Mouse (Mus musculus) ovary, adult 18-20 months (tissue): ENCODE data around the gene Gpat3.

Source experiments
- DNase-seq: peaks from one replicate; pipeline ENCODE4 v3.0.0; 2022; ENCODE audit warnings: low spot score, mixed read lengths

The Gpat3 gene

DNA sequence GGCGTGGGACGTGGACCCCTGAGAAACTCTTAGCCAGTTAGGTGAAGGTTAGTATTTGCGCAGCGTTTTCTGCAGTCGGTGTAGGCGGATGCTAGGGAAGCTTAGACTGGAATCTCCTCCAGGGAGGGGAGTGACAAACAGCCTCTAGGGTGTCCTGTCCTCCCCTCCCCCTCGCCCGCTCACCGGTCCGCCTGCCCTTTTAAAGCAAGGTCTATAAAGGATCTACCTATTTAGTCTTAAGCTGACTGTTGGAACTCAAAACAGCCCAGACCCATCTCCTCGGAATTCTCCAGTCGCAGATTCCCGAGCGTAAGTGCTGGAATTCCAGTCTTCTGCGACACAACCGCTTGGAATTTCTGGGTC is at the start of gene Gpat3:
TSS of gene Gpat3 (plus strand) at position 229 of the 363 bp plus-strand sequence.
- peak; percentile 5 for DNase-seq

DNA sequence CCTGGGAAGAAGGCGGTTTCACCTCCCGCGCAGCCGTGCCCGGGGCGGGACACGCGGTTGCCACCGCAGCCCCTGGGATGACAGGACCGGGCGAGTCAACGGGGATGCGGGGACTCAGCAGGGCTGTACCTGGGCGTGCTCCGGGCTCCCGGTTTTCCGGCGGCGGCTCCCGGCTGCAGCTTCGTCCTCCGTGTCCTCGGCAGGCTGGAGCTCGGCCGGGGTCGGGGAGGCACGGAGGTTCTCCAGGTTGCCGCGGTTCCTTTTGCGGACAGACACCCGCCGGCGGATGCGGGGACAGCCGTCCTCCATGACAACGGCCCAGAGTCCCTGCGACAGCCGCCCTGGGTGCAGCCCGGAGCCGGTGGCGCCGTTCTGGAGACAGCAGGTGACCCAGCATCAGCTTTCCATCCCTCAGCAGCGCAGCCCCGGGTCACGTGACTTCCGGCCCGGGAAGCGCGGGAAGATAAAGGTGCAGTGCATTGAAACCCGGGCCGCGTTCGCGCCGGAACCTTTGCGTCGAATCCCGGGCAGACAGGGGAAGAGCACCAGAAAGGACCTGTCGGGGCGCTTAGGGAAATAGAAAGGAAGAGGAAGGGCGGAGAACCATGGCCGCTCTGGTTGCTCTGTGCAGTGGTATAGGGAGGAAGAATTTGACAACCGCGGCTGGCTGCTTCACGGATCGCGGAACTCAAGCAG is 47.2 kb upstream of the Gpat3 start, which contains the start of the genes Helq and Mrps18c:
TSS of gene Helq (minus strand) at position 434 of the 696 bp plus-strand sequence.
TSS of gene Mrps18c (plus strand) at position 463 of the 696 bp plus-strand sequence.
- peak; percentile 84 for DNase-seq

DNA sequence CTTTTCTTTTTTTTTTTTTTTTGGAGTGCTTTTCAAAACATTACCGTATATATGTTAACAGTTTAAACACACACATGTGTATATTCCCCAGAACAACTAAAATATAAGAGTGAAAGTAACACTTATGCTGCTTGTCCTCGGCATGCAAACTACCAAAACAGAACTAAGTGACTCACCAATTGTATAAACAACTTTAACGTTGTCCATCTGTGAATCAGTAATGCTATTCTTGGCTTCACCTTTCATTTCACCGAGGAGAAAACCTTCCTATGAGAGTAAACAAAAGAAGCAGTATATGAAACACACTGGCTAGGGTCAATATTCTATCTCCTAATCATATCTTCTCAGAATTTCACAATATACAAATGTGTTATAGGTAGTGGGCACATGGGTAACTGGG is 27.2 kb upstream of the Gpat3 start:
- no peak for DNase-seq

DNA sequence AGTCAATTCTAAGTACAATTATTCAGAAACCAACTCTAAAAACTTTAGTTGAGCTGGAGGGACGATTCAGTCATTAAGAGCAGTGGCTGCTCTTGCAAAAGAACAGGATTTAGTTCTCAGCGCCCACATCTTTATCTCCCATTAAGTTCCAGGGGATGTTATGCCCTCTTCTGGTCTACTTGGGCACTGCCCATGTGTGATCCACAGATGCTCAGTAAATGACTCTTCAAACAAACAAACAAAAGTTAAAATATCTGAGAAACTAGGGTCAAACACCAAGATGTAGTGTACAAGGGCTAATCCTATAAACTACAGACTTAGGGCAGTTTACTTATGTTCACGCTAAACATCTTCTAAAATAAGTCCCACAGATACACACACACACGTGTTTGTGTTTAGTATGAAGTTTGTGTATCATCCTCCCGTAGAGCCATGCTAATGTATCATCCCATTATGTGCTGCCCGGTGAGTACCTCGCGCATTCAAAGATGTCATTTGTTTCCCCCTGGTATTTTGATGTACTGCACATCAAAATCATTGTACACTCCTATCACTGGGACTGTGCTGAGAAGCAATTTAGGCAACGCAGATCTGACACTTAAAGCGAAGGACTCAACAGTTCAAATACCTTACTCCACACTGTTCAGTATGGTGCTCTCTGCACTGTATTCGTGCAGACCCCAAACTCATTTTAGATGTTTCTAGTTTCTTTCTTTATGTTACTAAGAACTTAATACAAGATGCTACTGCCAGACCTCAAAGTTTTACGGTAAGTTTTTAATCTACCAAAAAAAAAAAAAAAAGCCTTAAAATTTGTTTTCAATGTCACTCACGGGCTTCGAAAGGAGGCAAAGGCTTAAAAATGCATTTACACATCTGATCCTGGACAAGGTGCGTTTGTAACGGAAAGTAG is 25.7 kb upstream of the Gpat3 start:
- DNase-seq: no peak

DNA sequence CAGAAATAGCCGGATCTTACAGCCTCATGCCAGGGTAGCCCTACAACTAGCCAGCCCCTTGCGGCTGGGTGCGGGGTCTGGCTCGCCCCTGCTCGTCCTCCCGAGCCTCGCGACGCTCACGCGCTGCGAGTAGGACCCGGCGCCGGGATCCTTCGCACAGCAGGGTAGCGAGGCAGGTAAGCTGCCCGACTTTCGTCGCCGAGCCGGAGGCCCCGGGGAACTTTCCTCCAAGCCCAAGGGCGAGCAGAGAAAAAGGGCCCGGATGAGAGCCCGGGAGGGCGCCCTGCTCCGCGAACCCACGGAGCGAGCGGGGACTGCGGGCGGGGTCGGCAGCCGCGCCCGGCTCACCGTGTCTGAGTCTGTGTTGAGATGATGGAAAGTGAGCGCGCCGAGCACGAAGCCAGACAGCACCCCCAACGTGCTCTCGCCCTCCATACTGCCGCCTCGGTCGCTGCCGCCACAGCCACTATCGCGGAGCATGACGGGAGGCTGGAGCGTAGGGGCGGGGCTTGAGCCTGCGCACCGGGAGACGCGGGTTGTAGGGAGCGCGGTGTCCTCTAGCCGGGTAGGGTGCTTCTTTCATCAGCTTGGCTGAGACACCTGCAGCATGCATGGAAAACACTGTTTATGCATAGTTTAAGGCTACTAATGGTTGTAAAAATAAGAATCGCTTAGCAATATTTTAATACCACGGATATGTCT is 24.9 kb upstream of the Gpat3 start, which contains the start of gene Abraxas1:
TSS of gene Abraxas1 (minus strand) at position 483 of the 702 bp plus-strand sequence.
- peak; percentile 76 for DNase-seq

DNA sequence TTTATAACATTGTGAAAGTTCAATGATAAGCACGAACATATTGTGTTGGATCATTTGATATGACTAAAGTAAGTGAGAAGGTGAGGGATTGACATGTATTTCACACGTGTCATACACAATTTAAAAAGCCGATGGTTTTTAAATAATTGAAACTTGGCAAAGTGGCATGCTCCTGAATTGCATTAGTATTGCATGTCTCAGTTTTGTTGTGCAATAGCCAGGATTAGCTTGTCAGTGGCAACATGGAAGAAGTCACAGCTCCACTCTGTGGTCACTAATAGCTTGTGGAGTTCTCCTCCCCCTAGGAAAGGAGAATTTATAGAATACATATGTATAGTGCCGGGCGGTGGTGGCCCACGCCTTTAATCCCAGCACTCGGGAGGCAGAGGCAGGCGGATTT is 24.1 kb upstream of the Gpat3 start:
- DNase-seq: no peak

DNA sequence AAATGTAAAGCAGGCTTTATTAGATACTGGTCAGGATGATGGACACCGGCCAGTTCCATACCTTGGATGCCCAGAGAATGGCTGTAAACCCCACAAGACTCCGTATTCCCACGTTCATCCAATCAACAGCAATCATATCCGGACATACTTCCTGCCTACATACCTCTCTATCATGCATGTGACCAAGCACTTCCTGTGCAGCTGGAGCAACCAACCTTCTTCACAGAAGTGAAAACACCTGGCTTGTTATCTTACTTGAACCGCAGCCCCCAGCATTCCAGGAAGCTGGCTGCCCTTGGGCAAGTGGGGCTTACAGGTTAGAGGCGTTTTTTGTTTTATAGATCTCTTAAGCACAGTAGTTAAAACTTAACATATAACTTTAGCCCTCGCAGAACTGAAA is 22.7 kb upstream of the Gpat3 start:
- DNase-seq: no peak

DNA sequence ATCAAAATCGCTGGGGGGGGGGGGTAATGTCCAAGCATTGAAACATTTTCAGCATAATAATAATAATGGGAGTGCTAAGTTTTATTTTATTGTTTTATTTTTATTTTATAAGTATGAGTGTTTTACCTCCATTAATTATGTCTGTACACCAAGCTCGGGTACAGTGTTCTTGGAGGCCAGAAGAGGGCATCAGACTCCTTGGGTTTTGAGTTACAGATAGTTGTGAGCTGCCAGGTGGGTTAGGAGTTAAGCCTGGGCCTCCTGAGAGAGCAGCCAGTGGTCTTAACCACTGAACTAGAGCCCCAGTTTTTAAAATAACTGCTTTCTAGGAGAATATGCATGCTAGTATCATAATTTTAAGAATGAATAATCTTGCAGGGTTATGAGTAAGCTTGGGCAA is 19.5 kb upstream of the Gpat3 start:
- no peak for DNase-seq

DNA sequence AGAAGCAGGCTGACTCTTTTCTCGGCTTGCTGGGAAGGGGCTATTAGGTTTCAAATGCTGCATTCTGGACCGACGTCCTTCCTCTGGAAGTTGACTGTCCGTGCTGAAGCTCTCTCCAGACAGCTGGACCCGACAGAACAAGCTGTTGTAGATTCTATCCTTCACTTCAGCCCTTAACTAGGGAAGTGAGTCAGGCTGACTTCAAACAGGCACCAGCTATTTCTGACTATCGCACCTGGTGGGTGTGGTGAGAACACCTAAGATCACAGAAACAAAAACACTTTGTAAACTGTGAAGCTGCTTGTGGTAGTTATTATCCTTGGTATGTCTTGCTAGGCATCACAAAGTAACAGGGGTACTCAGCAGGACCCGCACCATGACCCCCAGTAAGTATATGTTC is 19.0 kb upstream of the Gpat3 start:
- DNase-seq: no peak

DNA sequence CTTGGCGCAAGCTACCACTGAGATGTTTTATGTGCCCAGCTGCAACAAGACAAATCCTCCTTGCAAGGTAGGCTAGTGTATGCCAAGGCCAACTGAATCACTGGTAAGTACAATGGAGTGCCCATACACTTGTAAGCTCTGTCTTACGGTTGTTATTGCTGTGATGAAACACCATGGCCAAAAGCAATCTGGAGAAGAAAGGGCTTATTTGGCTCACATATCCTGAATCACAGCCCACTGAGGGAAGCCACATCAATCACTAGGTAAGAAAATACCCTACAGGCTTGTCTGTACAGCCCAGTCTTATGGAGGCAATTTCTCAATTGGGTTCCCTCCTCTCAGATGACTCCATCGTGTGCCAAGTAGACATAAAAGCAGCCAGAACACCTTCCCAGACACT is 16.8 kb upstream of the Gpat3 start:
- DNase-seq: no peak

DNA sequence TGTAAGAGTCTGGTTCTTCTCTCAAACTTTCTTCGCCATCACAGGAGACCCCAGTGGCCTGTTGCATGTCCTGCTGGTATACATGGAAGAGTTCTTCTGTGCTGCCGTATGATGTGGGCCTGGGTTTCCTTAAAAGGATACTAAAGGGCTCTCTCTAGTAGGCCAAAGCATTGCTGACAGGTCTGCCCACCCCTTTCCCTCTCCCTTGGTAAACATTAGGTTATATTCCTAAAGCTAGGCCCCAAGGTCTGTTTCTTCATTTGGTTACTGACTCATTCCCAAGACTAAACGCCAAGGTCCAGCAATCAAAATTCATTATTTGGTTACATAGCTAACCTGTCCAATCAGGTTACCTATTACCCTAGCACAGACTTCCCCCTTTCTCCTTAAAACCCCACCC is 12.8 kb upstream of the Gpat3 start:
- DNase-seq: no peak

DNA sequence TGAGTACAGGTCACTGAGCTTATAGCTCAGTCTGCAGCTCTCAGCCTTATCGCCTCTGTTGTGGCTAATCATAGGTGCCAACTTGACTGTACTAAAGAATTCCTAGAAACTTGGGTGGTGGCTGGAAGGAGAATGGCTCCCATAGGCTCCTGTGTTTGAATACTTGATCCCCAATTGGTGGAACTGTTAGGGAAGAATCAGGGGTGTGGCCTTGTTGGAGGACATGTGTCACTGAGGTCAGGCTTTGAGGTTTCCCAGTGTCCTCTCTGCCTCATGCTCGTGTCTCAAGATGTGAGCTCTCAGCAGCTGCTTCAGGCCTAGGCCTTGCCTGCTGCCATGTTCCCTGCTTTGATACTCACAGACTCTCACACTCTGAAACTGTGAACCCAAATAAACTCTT is 11.7 kb upstream of the Gpat3 start:
- DNase-seq: no peak

DNA sequence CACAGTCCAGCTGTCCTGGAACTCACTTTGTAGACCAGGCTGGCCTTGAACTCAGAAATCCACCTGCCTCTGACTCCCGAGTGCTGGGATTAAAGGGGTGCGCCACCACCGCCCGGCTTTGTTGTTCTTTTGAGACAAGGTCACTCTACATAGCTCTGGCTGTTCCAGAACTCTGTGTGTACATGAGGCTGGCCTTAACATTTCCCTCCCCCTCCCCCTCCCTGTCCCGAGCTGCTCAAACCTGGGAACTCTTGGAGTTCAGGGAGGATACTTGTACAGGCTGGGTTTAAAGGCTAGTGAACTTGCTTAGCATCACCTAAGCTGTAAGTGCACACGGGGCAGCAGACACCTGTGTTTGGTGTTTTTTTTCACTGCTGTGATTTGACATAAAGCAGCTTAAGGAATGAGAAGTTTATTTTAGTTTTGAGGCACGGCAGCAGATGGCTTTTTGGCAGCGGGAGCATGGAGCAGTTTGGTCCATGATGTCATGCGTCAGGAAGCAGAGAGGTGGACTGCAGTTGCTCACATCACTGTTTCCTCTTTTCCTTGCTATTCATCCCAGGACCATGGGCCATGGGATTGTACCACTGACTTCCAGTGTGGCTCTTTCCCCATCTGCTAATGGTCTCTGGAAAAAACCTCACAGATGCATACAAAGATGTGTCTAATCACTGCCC is 9.5 kb upstream of the Gpat3 start:
- DNase-seq: no peak

DNA sequence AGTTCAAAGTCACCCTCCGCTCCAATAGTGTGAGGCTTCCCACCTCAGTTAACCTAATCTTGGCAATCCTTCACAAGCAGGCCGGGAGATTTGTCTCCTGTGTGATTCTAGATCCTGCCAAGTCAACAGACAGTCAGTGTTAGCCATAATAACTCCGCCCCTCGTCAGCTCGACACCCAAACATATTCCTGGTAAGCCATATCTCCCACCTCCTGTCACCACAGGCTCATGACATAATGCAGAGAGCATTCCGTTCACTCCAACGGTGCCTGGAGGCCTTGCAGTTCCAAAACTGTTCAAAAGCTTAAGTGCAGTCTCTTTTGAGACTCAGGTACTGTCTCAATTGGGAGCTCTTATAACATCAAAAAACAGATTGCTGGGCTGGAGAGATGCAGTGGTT is 7.6 kb upstream of the Gpat3 start:
- DNase-seq: no peak

DNA sequence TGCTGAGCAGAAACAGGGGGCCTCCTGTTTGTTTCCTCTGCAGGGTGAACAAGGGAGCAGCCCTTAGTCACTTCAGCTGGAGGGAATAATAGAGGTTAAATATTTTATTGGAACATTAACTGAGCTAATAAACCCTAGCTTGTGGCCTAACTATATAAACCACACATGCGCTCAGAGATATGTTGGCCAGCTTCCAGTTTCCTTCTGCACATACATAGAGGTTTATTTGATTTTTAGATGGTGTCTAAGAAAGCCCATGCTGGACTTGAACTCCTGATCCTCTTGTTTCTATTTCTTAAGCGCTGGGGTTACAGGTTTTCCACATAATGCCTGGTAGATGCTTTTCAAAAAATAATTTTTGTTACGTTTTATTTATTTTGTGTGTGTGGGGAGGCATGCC is 1.0 kb upstream of the Gpat3 start:
- no peak for DNase-seq

DNA sequence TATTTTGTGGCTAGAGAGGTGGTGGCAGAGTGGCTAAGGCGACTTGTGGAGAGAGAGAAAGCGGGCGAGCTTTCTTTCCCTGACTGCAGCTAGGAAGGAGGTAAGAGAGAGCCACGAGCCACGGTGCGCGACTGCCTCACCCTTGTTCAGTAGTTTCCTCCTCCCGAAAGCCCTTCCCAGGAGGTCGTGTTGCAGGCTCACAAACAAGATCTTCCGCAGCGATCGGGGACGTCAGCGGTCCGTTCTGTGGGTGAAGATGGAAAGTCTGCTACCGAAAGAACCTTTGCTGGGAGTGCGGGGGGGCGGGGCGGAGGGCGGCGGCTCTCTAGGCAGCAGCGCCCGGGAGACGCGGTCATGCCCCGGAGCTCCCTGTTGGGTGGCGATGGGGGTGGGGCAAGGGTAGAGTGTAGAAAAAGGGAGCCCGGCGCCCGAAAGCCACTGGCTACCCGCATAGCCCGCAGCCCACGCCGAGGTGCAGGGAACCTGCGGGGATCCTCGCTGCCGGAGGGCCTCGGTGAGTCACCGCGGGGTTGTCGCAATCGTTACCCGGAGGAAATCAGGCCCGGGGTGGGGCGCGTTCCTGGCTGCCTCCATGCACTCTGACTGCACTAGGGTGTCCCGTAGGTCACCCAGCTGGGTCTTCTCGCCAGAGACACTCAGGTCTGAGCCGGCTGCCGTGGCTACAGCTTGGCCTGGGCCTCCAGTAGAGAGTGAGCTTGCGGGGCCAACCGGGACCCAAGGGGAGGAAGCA is 510 bp downstream of the Gpat3 start:
- peak; percentile 39 for DNase-seq

DNA sequence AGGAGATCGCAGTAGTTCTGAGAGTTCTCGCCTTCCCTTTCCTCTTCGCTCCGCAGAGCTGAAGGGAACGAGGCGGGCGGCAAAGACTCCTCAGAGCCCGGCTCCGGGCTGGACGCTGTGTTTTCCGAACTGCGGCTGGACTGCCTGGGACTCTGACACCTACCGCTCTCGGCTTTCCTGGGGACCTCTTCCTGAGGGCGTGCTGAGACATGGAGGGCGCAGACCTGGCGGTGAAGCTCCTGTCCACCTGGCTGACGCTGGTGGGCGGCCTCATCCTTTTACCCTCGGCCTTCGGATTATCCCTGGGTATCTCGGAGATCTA is 1.0 kb downstream of the Gpat3 start:
- no peak for DNase-seq

DNA sequence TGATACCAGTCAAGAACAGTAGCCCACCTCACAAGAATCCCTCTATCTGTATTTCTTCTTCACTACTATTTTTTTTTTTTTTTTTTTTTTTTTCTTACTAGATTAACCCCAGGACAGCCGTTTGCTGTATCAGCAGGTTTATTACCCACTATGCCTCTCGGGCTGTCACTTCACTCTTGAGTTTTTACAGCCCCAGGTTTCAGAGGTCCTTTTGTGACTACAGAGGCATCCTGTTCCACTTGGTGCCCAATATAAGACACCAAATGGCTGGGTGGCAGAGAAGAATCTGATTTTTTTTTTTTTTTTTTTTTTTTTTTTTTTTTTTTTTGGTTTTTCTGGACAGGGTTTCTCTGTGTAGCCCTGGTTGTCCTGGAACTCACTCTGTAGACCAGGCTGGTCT is 1.6 kb downstream of the Gpat3 start:
- DNase-seq: no peak

DNA sequence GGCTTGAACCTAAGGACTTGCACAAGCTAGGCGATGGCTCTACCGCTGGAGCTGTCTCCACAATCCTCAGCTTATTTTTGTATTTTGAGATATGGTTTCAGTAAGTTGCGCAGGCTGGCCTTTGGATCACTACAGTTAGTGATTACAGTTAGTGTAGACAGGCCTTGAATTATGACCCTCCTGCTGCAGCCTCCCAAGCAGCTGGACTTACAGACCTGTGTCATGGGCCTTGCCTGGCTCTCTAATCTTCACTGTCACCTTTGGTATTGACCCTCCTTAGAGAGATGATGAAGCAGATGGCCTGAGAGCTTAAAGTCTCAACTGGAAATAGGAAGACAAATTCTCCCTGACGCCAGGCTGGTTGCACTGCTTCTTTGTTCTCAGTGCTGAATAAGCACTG is 8.4 kb downstream of the Gpat3 start:
- DNase-seq: no peak

DNA sequence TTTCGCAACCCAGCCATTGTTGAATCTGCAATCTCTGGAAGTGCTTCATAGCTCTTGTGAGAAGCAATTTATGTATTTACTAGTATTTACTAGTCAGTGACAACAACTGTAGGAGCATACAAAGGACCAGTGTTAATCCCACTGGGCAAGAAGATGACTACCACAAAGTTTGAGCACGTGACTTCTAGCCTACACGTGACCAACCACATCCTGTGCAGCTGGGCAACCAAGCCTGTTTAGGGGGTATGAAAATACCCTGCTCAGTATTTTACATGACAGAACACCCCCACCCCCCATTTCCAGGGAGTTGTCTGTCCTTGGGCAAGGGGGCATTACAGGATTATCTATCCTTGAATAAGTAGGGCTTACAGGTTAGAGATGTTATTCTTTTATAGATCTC is 11.0 kb downstream of the Gpat3 start:
- DNase-seq: no peak

DNA sequence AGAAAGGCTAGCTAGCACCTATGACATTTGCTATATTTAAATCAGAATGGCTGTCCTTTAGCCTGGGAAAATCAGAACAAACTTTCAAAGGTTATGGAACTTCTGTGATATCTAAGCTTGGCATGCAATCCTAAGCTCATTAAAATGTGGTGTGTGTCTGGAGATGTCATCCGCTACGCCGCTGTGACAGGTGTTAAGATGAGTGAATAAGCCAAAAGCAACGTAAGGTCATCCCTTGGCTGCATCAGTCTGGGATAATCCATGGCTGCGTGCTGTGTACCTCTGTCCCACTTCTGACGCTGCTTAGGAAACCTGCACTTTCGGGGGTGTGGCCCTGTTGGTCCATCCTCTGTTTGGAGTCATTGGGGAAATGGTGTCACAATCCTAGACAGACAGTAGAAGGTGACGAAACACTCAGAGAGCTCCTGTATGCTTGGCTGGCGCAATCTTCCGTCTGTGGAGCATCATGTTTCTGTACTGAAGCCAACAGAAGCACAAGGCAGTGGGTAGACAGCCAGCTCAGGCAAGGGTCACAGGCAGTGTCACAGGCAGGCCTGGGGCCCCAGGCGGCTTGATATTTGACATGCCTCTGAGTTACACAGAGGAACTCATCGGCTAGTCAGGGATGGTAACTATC is 15.0 kb downstream of the Gpat3 start:
- no peak for DNase-seq
